ENCODE assay signal across 6 mouse cellular contexts in the genomic region with DNA sequence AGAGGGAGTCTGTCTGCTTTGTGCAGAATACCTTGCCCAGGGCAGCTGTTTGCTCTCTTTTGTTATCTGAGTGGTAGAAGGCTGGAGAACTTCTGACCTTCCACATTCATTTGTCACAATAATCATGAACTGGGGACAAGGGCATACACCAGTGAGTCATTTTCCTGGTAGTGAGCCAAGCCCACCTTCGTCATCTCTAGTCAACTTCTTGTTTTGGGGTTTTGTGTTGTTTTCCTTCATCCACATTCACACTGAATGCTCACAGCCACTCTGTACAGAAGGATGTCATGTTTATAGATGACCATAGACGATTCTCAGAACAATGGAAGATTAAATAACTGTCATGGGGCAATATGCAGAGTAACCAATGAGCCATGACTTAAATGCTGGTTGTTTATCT.
"Had no signal": no experiment of that assay in that cellular context is flagged by ENCODE, and none has a peak within 500 bp of the region (broad histone marks: within the 10 kb centered on the region; RNA-seq: fewer than 3 reads in every experiment).

No protein-coding gene starts in this region.

- ATAC-seq: midbrain, embryonic 13.5 days had no signal

- DNase-seq: kidney, adult 8-10 months; kidney, postnatal 25 days; lung, embryonic 14.5 days; right cerebral cortex, adult 18-20 months; thymus, postnatal 4 days had no signal
